Mouse (Mus musculus) stomach, embryonic 16.5 days (tissue): Measurements from ENCODE around the gene Mpdu1. TPM values are rescaled to one million over a fixed set of nuclear protein-coding genes. Genes with fewer than 3 reads are reported as not detected.
"Not testable (repeated sequence)": the region's sequence is repeated elsewhere in the genome, so short reads cannot be mapped to it uniquely, and the experiment has no call there.

Experiments used
- ATAC-seq: fragments of 200-750 bp; cut with Nextera tagmentation; 2 replicates; pipeline ENCODE4 v1.8.0; 2017; ENCODE audit warnings: moderate number of reproducible peaks, moderate TSS enrichment; ENCODE audit not compliant: insufficient read depth, low FRiP score
- H3K27ac ChIP-seq: fragments of 300-500 bp; sonication (generic); 2 replicates; pipeline ENCODE4 v1.5.1; 2014; ENCODE audit warnings: low read length
- H3K27me3 ChIP-seq: fragments of 300-500 bp; sonication (generic); 2 replicates; pipeline ENCODE4 v1.6.1; 2014; ENCODE audit warnings: low read length, control low read depth, mixed read lengths; ENCODE audit not compliant: control insufficient read depth, insufficient read depth
- H3K36me3 ChIP-seq: fragments of 300-500 bp; sonication (generic); 2 replicates; pipeline ENCODE4 v1.6.1; 2014; ENCODE audit warnings: low read length; ENCODE audit not compliant: control insufficient read depth, insufficient read depth
- H3K4me1 ChIP-seq: fragments of 300-500 bp; sonication (generic); 2 replicates; pipeline ENCODE4 v1.6.1; 2014; ENCODE audit warnings: low read length, control low read depth, mixed read lengths; ENCODE audit not compliant: control insufficient read depth, insufficient read depth
- H3K4me2 ChIP-seq: fragments of 300-500 bp; sonication (generic); 2 replicates; pipeline ENCODE4 v1.6.1; 2014; ENCODE audit warnings: low read depth, low read length, mixed read lengths
- H3K4me3 ChIP-seq: fragments of 300-500 bp; sonication (generic); replicated peaks from 2 replicates; pipeline ENCODE4 v1.5.1; 2014; ENCODE audit warnings: mild to moderate bottlenecking, low read length
- H3K9ac ChIP-seq: fragments of 300-500 bp; sonication (generic); 2 replicates; pipeline ENCODE4 v1.6.1; 2014; ENCODE audit warnings: low read length
- H3K9me3 ChIP-seq: fragments of 300-500 bp; sonication (generic); replicated peaks from 2 replicates; pipeline ENCODE4 v1.6.1; 2016; ENCODE audit warnings: low read length, control low read depth; ENCODE audit not compliant: control insufficient read depth
- WGBS: fragments of 180-500 bp; shearing (Covaris S2); extraction: QIAGEN DNeasy Blood & Tissue Kit; methylation state at CpG from one replicate; pipeline ENCODE4 v1.1.7; 2014; 5-methylcytosine and 5-hydroxymethylcytosine counted together
- polyA plus RNA-seq: library from polyadenylated mRNA; unstranded; fragments of >200 nt; fragmentation: Nextera tagmentation; extraction: Ambion mirVana; gene quantifications from 2 replicates; pipeline ENCODE4 v1.2.1, GENCODE M21; 2015

Gene Mpdu1
- polyA plus RNA-seq, 1 experiment from 2014 or later = 68.8 TPM

GRCm38 (mm10) chr11:69620394-69621081 lies 41.9 kb downstream of the Mpdu1 start:
- Histone ChIP-seq H3K9ac (no peak overlapping the region), H3K27ac (no peak overlapping the region), H3K4me2 (no peak overlapping the region), H3K36me3 (no peaks in the 10 kb centered on the region), H3K4me1 (peaks cover 3% of the 10 kb centered on the region; the same call in 1 of the 2 replicates), H3K4me3 (no peak overlapping the region), H3K27me3 (no peaks in the 10 kb centered on the region), H3K9me3 (no peaks in the 10 kb centered on the region)
- ATAC-seq = no peak
- 75% methylated on average over 7 of the region's 7 CpGs for WGBS

DNA sequence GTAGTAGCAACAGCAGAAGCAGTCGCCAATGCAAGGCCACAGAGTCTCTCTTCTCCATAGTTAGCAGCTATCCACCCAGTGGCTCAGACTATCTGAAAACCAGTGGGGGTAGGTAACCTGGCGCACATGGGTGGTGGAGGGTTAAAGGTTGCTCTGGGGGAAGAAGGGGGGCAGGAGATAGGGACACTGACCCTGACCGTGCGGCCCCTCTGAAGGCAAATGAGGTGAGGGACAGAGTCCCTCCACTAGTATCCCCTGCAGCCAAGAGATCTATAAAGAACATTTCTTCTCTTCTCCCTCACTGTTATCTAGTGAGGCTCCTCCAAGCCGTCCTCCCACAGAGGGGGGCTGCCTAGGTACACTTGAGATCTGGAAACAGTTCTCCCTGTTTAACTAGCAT lies 44.6 kb downstream of the Mpdu1 start, which contains the start of gene Shbg:
Gene Shbg (minus strand): TSS at position 101 of the 400 bp plus-strand sequence.
- no peak for ATAC-seq
- 61% methylated on average over 5 of the region's 5 CpGs for WGBS
- H3K4me3 ChIP-seq = no peak within 1 kb of the TSS
- no peak within 1 kb of the TSS for H3K9ac ChIP-seq
- no peaks in the 10 kb centered on the region for H3K36me3 ChIP-seq
- H3K9me3 ChIP-seq = no peaks in the 10 kb centered on the region
- H3K4me2 ChIP-seq = no peak within 1 kb of the TSS
- peaks cover 7% of the 10 kb centered on the region for H3K4me1 ChIP-seq
- no peak within 1 kb of the TSS for H3K27ac ChIP-seq
- H3K27me3 ChIP-seq = no peaks in the 10 kb centered on the region

GRCm38 (mm10) chr11:69616781-69617180 lies 45.7 kb downstream of the Mpdu1 start:
- H3K4me3 ChIP-seq = no peak overlapping the region
- H3K4me1 ChIP-seq = peaks cover 7% of the 10 kb centered on the region
- WGBS = 43% methylated on average over 10 of the region's 10 CpGs
- H3K4me2 ChIP-seq = no peak overlapping the region
- no peak overlapping the region for H3K27ac ChIP-seq
- ATAC-seq = no peak
- H3K9ac ChIP-seq = no peak overlapping the region
- H3K27me3 ChIP-seq = no peaks in the 10 kb centered on the region
- no peaks in the 10 kb centered on the region for H3K36me3 ChIP-seq
- no peaks in the 10 kb centered on the region for H3K9me3 ChIP-seq

- not testable (repeated sequence) for ATAC-seq, H3K9me3 ChIP-seq, H3K27ac ChIP-seq, H3K27me3 ChIP-seq, H3K4me1 ChIP-seq, H3K9ac ChIP-seq, H3K4me3 ChIP-seq, H3K36me3 ChIP-seq
- peak overlapping the region; percentile 50 for H3K4me2 ChIP-seq
- 42% methylated on average over 11 of the region's 11 CpGs for WGBS
Observed at GRCm38 (mm10) chr11:69614257-69614588, 48.2 kb downstream of the Mpdu1 start.

DNA sequence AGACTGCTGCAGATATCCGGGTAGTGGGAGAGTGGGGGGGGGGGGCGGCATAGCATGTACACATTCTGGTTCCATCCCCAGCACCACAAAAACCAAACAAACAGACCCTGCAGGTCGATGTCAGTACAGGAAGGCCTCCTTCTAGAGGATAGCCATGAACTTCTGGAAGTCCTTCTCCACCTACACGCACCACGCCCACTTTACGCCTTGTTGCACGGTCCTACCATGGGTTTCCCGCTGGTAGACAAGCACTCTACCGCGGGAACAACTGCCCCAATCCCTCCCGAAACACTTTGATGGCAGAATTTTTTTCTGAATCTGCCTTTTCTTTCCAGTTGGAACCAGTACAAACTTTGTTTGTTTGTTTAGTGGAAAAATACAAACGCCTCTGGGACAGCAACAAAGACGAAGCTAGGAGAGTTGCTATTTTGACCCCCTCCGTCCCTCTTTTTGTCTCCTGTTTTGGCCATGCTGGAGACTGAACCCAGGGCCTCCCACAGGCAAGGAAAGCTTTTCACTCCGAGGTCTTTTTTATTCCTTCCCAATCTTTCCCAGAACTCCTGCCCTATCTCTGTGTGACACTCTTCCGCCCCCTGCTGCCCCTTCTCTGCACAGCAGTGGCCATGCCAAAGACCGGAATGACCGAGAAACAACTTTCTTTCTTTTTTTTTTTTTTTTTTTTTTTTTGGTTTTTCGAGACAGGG lies 48.7 kb downstream of the Mpdu1 start:
- peak overlapping the region; percentile 20 for H3K4me3 ChIP-seq
- H3K4me2 ChIP-seq = peak overlapping the region; percentile 50
- 12% methylated on average over 19 of the region's 19 CpGs for WGBS
- no peaks in the 10 kb centered on the region for H3K9me3 ChIP-seq
- peak overlapping the region; percentile 66 for H3K9ac ChIP-seq
- H3K27ac ChIP-seq = no peak overlapping the region
- no peaks in the 10 kb centered on the region for H3K36me3 ChIP-seq
- peaks cover 4% of the 10 kb centered on the region for H3K4me1 ChIP-seq
- ATAC-seq = peak; percentile 82; the same call in 1 of the 2 replicates
- no peaks in the 10 kb centered on the region for H3K27me3 ChIP-seq

DNA sequence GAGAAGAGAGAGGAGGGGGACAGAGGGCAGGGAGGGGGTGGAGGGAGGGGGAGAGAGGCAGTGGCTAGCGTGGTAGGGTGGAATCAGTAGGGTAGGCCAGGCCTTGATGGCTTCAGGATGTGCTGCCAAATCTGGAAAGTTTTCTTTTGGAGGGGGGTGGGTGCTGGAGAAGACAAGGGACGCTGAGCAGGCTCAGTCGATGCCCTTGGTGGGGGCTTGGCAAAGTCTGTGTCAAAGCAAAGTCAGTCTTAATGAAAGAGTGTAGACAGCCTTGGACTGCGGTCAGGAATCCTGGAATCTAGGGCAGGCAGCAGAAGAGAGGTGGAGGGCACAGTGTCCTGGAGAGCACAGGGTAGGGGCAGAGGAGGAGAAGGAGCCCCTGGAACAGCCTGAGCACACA lies 51.5 kb downstream of the Mpdu1 start:
- Histone ChIP-seq H3K9ac (no peak overlapping the region), H3K27ac (no peak overlapping the region), H3K27me3 (no peaks in the 10 kb centered on the region), H3K4me3 (no peak overlapping the region), H3K36me3 (no peaks in the 10 kb centered on the region), H3K4me2 (no peak overlapping the region), H3K9me3 (no peaks in the 10 kb centered on the region), H3K4me1 (peaks cover 8% of the 10 kb centered on the region)
- no peak for ATAC-seq
- WGBS = 50% methylated on average over 4 of the region's 4 CpGs

GRCm38 (mm10) chr11:69609416-69609815 lies 53.0 kb downstream of the Mpdu1 start:
- no peak overlapping the region for H3K9ac ChIP-seq
- H3K36me3 ChIP-seq = no peaks in the 10 kb centered on the region
- no peak overlapping the region for H3K4me2 ChIP-seq
- no peak overlapping the region for H3K27ac ChIP-seq
- no peak for ATAC-seq
- peaks cover 16% of the 10 kb centered on the region for H3K4me1 ChIP-seq
- no peaks in the 10 kb centered on the region for H3K9me3 ChIP-seq
- 58% methylated on average over 7 of the region's 7 CpGs for WGBS
- no peak overlapping the region for H3K4me3 ChIP-seq
- H3K27me3 ChIP-seq = peaks cover 2% of the 10 kb centered on the region; the same call in 1 of the 2 replicates

GRCm38 (mm10) chr11:69608525-69608924 lies 53.9 kb downstream of the Mpdu1 start:
- ATAC-seq = no peak
- H3K9me3 ChIP-seq = no peaks in the 10 kb centered on the region
- no peak overlapping the region for H3K27ac ChIP-seq
- no peak overlapping the region for H3K4me3 ChIP-seq
- 74% methylated on average over 3 of the region's 3 CpGs for WGBS
- no peaks in the 10 kb centered on the region for H3K36me3 ChIP-seq
- H3K4me1 ChIP-seq = peaks cover 16% of the 10 kb centered on the region; the same call in 1 of the 2 replicates
- no peak overlapping the region for H3K4me2 ChIP-seq
- peaks cover 5% of the 10 kb centered on the region; the same call in 1 of the 2 replicates for H3K27me3 ChIP-seq
- H3K9ac ChIP-seq = no peak overlapping the region

DNA sequence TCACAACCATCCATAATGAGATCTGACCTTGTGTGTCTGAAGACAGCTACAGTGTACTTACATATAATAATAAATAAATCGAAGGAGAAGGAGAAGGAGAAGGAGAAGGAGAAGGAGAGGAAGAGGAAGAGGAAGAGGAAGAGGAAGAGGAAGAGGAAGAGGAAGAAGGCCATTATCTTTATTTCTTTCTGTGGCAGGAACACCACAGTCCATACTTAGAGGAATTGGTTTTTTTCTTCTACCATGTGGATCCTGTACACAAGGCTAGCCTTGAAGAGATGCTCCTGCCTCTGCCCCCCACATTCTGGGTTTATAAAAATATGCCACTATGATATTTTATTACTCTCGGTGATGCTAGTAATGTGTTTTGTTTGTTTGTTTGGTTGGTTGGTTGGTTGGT lies 55.6 kb downstream of the Mpdu1 start:
- Histone ChIP-seq H3K9me3 (no peaks in the 10 kb centered on the region), H3K36me3 (no peaks in the 10 kb centered on the region), H3K27ac (no peak overlapping the region), H3K9ac (no peak overlapping the region), H3K4me1 (peaks cover 20% of the 10 kb centered on the region; the same call in 1 of the 2 replicates), H3K4me3 (no peak overlapping the region), H3K4me2 (no peak overlapping the region), H3K27me3 (peaks cover 5% of the 10 kb centered on the region; the same call in 1 of the 2 replicates)
- WGBS = 80% methylated on average over 2 of the region's 2 CpGs
- ATAC-seq = no peak
